Mouse (Mus musculus) kidney, embryonic 15.5 days (tissue): ENCODE measurements at regions not wholly inside any gene's neighbourhood (a gene's known extent, or its start where the extent isn't known, plus 50 kb on each side); places are given as distances from the start of the nearest gene placed in this dataset.

Experiments
- ATAC-seq: fragments of 200-750 bp; cut with Nextera tagmentation; replicated peaks from 2 replicates; pipeline ENCODE4 v1.8.0; 2017; ENCODE audit warnings: moderate TSS enrichment; ENCODE audit not compliant: low FRiP score
- H3K27ac ChIP-seq: fragments of 300-500 bp; sonication (generic); 2 replicates; pipeline ENCODE4 v1.5.1; 2015; ENCODE audit warnings: mild to moderate bottlenecking, inconsistent platforms
- H3K27me3 ChIP-seq: fragments of 300-500 bp; sonication (generic); 2 replicates; pipeline ENCODE4 v1.6.1; 2015; ENCODE audit warnings: inconsistent platforms
- H3K36me3 ChIP-seq: fragments of 300-500 bp; sonication (generic); 2 replicates; pipeline ENCODE4 v1.6.1; 2015; ENCODE audit warnings: inconsistent platforms
- H3K4me1 ChIP-seq: fragments of 300-500 bp; sonication (generic); 2 replicates; pipeline ENCODE4 v1.6.1; 2015; ENCODE audit warnings: inconsistent platforms
- H3K4me2 ChIP-seq: fragments of 300-500 bp; sonication (generic); 2 replicates; pipeline ENCODE4 v1.6.1; 2015; ENCODE audit warnings: moderate library complexity, mild to moderate bottlenecking, inconsistent platforms
- H3K4me3 ChIP-seq: fragments of 300-500 bp; sonication (generic); replicated peaks from 2 replicates; pipeline ENCODE4 v1.5.1; 2015; ENCODE audit warnings: mild to moderate bottlenecking, inconsistent platforms
- H3K9ac ChIP-seq: fragments of 300-500 bp; sonication (generic); 2 replicates; pipeline ENCODE4 v1.6.1; 2015; ENCODE audit warnings: mild to moderate bottlenecking, inconsistent platforms
- H3K9me3 ChIP-seq: fragments of 300-500 bp; sonication (generic); replicated peaks from 2 replicates; pipeline ENCODE4 v1.6.1; 2016; ENCODE audit warnings: inconsistent platforms
- WGBS: fragments of 180-500 bp; shearing (Covaris S2); methylation state at CpG from one replicate; pipeline ENCODE4 v1.1.7; 2015; ENCODE audit warnings: mixed read lengths; 5-methylcytosine and 5-hydroxymethylcytosine counted together

DNA sequence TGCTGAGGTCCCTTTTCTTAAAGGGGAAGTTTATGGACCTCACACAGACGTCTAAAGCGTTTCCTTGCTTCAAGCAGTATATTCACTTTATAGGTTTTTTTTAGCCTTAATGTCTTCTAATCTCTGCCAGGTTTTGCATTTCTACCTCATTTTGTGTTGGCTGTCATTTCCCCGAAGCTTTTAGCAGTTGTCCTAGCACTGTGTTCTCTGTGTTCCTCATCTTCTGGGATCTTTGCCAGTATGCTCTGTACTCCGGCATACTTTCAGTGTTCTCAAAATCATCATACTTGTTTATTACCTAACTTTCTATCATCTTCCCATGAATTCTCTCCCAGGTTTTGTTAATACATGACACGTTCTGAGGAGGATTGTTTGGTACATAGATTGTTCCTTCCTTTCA lies 333.5 kb upstream of the Lsamp start:
- no peaks in the 10 kb centered on the region for H3K27me3 ChIP-seq
- no peak for ATAC-seq
- no peaks in the 10 kb centered on the region for H3K4me1 ChIP-seq
- no peak overlapping the region for H3K4me2 ChIP-seq
- 76% methylated on average over 5 of the region's 5 CpGs for WGBS
- H3K27ac ChIP-seq = no peak overlapping the region
- H3K9ac ChIP-seq = no peak overlapping the region
- no peak overlapping the region for H3K4me3 ChIP-seq
- H3K36me3 ChIP-seq = no peaks in the 10 kb centered on the region
- H3K9me3 ChIP-seq = no peaks in the 10 kb centered on the region

DNA sequence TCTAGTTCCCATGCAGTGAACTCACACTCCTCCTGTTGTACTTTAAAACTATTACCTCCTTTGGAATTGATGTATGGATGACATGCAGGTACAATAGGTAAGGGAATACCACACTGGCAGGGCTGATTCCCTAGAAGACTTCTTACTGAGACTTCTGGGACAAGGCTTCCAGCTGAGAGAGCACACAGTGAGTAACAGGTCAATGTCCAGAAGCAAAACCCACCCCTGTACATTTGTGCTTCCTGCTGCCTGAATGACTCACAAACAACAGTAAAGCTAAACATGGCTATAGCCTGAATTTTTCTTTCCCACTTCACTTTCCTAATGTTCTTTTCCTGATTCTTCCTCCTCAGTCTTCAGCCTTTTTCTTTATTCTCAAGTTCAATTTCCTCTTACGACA lies 316.3 kb upstream of the Lsamp start:
- ATAC-seq = no peak
- H3K9me3 ChIP-seq = no peaks in the 10 kb centered on the region
- no peaks in the 10 kb centered on the region for H3K36me3 ChIP-seq
- H3K9ac ChIP-seq = no peak overlapping the region
- H3K4me2 ChIP-seq = no peak overlapping the region
- H3K27me3 ChIP-seq = no peaks in the 10 kb centered on the region
- 80% methylated on average over 1 of the region's 1 CpGs for WGBS
- H3K4me1 ChIP-seq = no peaks in the 10 kb centered on the region
- no peak overlapping the region for H3K4me3 ChIP-seq
- no peak overlapping the region for H3K27ac ChIP-seq

DNA sequence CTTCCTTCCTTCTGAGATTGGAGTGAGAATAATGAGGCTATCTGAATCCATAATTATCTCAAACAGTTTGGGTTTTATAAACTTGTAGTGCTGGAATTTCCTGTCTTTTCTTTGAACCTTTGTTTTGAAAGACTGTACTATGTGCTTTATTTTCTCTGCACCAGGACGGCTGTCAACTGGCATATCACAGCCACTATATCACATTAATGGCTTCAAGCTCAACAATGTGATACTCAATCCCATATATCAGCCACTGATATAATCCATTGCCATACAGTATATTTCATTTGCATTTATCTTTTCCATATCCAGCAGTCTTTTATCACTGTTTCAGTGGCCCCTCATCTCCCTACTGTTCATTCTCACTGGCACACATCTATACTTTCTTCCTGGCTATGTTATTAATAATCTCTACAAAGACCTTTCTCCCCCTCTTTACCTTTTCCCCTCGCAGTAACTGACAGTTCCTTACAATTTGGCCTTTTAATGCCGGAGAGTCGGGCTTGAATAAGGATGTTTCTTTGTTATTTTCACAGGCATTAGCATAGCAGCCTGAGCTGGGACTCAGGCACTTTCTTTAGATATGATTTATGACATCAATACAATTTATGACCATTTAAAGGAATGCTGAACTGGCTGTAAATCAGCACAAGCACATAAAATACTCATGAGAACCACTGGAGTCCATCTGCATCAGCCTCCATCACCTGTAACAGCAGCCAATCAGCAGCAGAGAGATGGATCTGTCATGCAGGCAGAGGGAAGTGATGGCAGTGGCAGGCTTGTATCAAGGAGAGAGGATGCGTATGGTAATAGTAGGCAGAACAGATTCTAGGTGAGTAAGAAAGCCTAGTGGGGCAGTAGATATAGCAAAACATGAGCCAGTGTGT lies 311.8 kb upstream of the Lsamp start:
- no peak overlapping the region for H3K27ac ChIP-seq
- WGBS = 55% methylated on average over 5 of the region's 5 CpGs
- no peak overlapping the region for H3K4me3 ChIP-seq
- no peak overlapping the region for H3K9ac ChIP-seq
- no peaks in the 10 kb centered on the region for H3K4me1 ChIP-seq
- H3K9me3 ChIP-seq = no peaks in the 10 kb centered on the region
- H3K27me3 ChIP-seq = no peaks in the 10 kb centered on the region
- 0 out of 2 replicates have a peak, but pooled peaks have one; percentile 33 for ATAC-seq
- no peaks in the 10 kb centered on the region for H3K36me3 ChIP-seq
- H3K4me2 ChIP-seq = no peak overlapping the region

DNA sequence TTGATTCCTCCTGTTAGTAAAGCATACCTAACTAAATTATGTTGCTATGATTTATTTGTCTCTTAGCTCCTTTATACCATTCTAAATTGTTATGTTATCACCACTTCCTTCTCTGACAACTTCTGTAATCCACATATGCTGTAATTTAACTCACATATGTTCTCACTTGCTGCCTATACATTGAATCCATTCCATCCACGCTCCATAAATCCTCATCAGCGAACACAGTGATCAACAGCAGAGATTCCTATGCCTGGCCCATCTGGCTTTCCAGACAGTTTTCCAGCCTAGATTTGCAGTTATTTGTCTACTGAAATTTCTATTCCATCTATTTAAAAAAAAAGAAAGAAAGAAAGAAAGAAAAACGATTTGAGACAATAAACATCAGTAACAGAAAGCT lies 308.4 kb upstream of the Lsamp start:
- 69% methylated on average over 3 of the region's 3 CpGs for WGBS
- H3K4me1 ChIP-seq = no peaks in the 10 kb centered on the region

DNA sequence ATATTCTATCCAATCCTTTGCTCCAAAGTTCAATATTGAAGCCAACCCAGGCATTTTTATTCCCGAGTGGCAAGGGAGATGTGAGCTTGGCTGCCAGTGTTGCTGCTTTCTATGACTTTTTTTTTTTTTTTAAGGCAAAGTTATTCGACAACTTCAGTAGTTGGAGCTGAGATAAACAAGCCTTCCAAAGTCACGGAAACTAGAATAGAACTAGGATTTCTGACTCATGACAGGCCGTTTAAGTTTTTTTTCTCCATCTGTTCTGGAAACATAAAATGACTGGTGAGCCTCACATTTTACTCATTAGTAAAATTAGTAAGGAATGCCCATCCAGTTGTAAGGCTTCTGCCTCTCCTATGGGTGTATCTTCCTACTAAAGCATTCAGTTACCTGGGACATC lies 305.9 kb upstream of the Lsamp start:
- no peaks in the 10 kb centered on the region for H3K36me3 ChIP-seq
- no peaks in the 10 kb centered on the region for H3K9me3 ChIP-seq
- H3K4me3 ChIP-seq = no peak overlapping the region
- no peaks in the 10 kb centered on the region for H3K27me3 ChIP-seq
- H3K4me2 ChIP-seq = no peak overlapping the region
- H3K27ac ChIP-seq = no peak overlapping the region
- WGBS = 89% methylated on average over 4 of the region's 4 CpGs
- ATAC-seq = no peak
- no peaks in the 10 kb centered on the region for H3K4me1 ChIP-seq
- H3K9ac ChIP-seq = no peak overlapping the region

More for the DNA sequence above, 308.4 kb upstream of the Lsamp start:
- Histone ChIP-seq H3K4me3 (no peak overlapping the region), H3K9ac (no peak overlapping the region), H3K27ac (no peak overlapping the region), H3K4me2 (no peak overlapping the region), H3K27me3 (no peaks in the 10 kb centered on the region), H3K9me3 (no peaks in the 10 kb centered on the region), H3K36me3 (no peaks in the 10 kb centered on the region)
- no peak for ATAC-seq

DNA sequence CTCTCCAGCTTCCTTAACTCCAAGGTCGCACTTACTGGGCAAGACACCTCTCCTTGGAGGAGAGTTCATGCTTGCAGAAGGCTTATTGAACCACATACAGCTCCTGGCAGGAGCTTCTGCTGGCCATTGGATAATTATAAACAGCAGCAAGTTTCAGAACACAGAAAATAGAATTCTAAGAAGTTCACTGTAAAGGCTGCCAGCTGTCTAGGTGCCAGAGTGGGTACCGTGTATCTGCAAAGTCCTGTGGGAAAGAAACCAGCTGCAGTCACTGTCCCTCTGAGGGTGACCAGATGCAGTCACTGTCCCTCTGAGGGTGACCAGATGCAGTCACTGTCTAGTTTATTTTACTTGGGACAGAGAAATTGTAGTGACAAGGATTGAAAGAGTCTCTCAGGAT lies 291.1 kb upstream of the Lsamp start:
- Histone ChIP-seq H3K9ac (no peak overlapping the region), H3K4me3 (no peak overlapping the region), H3K27ac (no peak overlapping the region), H3K36me3 (no peaks in the 10 kb centered on the region), H3K27me3 (no peaks in the 10 kb centered on the region), H3K4me1 (no peaks in the 10 kb centered on the region), H3K4me2 (no peak overlapping the region), H3K9me3 (no peaks in the 10 kb centered on the region)
- WGBS = 74% methylated on average over 2 of the region's 2 CpGs
- no peak for ATAC-seq

DNA sequence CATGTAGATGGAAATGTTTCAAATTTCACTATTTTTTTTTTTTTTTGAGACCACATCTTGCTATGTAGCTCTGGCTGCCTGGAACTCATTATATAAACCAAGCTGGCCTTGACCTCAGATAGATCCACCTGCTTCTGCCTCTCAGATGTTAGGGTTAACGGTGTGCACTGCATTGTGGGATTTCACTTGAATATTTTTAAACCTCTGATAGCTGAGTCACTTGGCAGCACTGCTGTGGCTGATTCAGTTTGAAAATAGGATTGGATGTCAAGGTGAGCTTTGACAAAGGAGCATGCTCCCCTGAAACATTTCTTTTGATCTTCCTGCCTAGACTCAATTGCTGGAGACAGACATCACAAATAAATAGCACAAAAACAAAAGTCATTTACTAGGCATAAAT lies 288.3 kb upstream of the Lsamp start:
- 95% methylated on average over 1 of the region's 1 CpGs for WGBS
- no peak overlapping the region for H3K9ac ChIP-seq
- H3K27me3 ChIP-seq = no peaks in the 10 kb centered on the region
- no peaks in the 10 kb centered on the region for H3K36me3 ChIP-seq
- H3K4me2 ChIP-seq = no peak overlapping the region
- H3K9me3 ChIP-seq = no peaks in the 10 kb centered on the region
- H3K27ac ChIP-seq = no peak overlapping the region
- no peak overlapping the region for H3K4me3 ChIP-seq
- no peak for ATAC-seq
- no peaks in the 10 kb centered on the region for H3K4me1 ChIP-seq

DNA sequence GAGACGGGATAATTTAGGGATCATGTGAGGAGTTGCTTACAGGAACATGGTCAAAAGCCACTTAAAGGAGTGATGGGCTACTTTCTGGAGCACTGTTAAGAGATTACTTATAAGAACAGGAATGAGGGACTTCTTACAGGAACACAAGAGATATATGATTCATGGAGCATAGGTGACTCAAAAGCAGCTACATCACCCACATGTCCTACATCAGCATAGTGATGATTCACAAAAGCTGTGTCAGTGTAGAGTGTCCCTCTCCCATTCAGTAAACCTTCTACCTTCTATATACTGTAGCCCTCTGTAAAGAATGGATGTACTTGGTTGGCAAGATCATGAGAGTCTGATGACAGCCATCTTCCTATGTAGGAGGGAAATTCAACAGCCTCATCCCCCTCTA lies 285.0 kb upstream of the Lsamp start:
- no peak overlapping the region for H3K9ac ChIP-seq
- no peak for ATAC-seq
- H3K36me3 ChIP-seq = no peaks in the 10 kb centered on the region
- no peaks in the 10 kb centered on the region for H3K27me3 ChIP-seq
- H3K4me2 ChIP-seq = no peak overlapping the region
- 87% methylated on average over 1 of the region's 1 CpGs for WGBS
- H3K27ac ChIP-seq = no peak overlapping the region
- no peak overlapping the region for H3K4me3 ChIP-seq
- H3K4me1 ChIP-seq = no peaks in the 10 kb centered on the region
- H3K9me3 ChIP-seq = no peaks in the 10 kb centered on the region

DNA sequence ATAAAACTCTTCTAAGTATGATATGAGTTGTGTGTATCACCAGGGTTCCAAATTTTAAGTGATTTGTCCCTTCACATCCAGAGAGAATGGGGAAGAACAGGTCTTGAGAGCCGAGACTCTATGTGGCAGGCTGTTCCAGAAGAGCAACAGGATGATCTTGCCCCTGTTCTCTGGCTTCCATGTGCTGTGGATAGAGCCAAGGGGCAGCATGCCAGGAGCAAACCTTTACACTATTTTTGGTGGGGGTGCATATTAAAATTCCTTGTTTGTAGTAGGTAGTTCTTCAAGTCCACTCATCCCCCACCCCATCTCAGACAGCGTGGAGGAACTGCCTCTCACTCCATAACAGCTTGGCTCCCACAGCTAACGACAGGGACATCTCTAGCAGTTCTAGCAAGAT lies 278.0 kb upstream of the Lsamp start:
- H3K27ac ChIP-seq = no peak overlapping the region
- WGBS = 71% methylated on average over 3 of the region's 3 CpGs
- H3K9me3 ChIP-seq = no peaks in the 10 kb centered on the region
- no peak for ATAC-seq
- no peak overlapping the region for H3K4me2 ChIP-seq
- no peak overlapping the region for H3K9ac ChIP-seq
- no peak overlapping the region for H3K4me3 ChIP-seq
- no peaks in the 10 kb centered on the region for H3K27me3 ChIP-seq
- H3K36me3 ChIP-seq = no peaks in the 10 kb centered on the region
- H3K4me1 ChIP-seq = no peaks in the 10 kb centered on the region

DNA sequence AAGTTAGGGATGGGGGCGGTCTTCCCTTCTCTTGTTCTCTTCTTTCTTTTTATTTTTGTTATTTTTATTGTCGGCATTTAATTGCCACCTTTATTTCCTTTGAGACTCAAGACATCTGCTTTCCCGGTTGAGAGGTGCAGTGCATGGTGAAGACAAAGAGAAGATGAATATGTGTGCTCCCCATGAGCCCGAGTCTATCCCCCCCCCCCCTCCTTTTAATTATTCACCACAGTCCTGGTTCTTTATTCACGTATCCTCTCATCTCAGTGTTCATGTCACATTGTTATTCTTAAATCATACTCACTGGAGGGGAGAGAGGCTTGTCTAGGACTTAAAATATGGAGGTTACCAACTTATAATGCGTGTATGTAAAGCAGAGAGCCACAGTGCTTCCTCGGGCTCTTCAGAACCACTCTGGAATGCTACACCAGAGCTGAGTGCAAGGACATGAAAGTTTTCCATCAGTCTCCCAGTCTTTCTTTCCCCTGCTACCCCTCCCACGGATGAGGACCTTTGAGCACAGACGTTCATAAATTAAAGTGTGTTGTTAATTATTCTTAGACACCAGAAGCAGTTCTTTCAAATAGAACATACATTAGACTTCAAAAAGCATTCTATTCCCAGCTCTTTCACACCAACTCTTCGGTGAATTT lies 274.6 kb upstream of the Lsamp start:
- Histone ChIP-seq H3K4me3 (no peak overlapping the region), H3K9ac (no peak overlapping the region), H3K4me1 (no peaks in the 10 kb centered on the region), H3K27me3 (no peaks in the 10 kb centered on the region), H3K9me3 (no peaks in the 10 kb centered on the region), H3K36me3 (no peaks in the 10 kb centered on the region), H3K27ac (no peak overlapping the region), H3K4me2 (peak overlapping the region; percentile 4; the same call in 1 of the 2 replicates)
- 29% methylated on average over 10 of the region's 10 CpGs for WGBS
- ATAC-seq = peak; percentile 91

DNA sequence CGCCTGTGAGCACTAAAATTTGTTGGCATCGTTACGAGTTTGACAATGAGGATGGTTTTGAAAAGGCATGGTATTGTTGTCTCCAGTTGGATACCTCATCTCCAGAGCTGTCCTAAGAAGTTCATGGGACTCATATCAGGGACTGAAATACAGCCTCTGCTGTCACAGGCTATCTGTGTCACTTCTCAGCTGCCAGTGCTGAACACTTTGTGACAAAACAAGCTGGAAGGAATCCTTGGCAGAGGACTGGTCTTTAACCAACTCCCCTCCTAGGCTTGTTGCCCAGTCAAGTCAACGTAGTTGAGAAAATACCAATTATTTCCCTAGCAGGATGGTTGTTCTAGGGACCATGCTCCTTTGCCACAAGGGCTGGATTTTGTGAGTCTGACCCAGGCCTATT lies 256.6 kb upstream of the Lsamp start:
- Histone ChIP-seq H3K27me3 (no peaks in the 10 kb centered on the region), H3K36me3 (no peaks in the 10 kb centered on the region), H3K4me3 (no peak overlapping the region), H3K4me1 (no peaks in the 10 kb centered on the region), H3K9ac (no peak overlapping the region), H3K4me2 (no peak overlapping the region), H3K27ac (no peak overlapping the region), H3K9me3 (no peaks in the 10 kb centered on the region)
- 85% methylated on average over 4 of the region's 4 CpGs for WGBS
- no peak for ATAC-seq

DNA sequence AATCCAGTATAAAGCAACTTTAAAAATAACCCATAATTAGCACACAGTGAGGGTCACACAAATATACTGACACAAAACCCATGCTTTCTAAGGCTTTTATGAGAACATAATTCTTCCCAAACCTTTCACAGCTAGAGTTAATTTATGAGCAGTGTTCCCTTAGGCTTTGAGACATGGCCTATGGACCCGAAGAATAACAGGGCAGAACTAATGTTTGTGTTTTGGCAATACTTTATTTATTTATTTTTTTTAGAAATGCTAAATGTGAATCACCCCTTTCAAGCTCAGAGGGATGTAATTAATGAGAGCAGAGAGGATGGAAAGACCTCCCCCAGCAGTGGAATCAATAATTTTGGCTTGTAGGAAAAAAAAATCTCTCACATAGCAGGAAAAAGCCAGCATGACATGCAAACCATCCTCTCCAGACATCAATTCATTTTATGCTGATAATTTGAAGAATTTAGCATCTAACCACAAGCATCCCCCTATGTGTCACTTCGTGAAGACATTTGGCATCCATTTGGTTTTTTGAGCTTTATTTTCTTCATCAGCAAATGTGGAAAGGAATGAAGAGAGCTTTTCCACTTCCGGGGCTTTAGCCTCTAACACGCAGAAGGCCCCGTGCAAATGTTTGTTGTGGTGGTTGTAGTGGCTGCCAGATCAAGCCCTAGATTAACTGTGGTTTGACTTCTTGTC lies 238.0 kb upstream of the Lsamp start:
- H3K4me2 ChIP-seq = no peak overlapping the region
- no peak overlapping the region for H3K27ac ChIP-seq
- no peaks in the 10 kb centered on the region; the same call in 1 of the 2 replicates for H3K27me3 ChIP-seq
- H3K9ac ChIP-seq = no peak overlapping the region
- no peaks in the 10 kb centered on the region for H3K4me1 ChIP-seq
- no peaks in the 10 kb centered on the region for H3K9me3 ChIP-seq
- H3K36me3 ChIP-seq = no peaks in the 10 kb centered on the region
- WGBS = 59% methylated on average over 5 of the region's 5 CpGs
- no peak overlapping the region for H3K4me3 ChIP-seq
- ATAC-seq = 0 out of 2 replicates have a peak, but pooled peaks have one; percentile 64
